Mouse (Mus musculus) midbrain, embryonic 11.5 days (tissue): ENCODE measurements around the gene Rcor3. TPM values are rescaled to one million over a fixed set of nuclear protein-coding genes. Genes with fewer than 3 reads are reported as not detected.

Source experiments
- ATAC-seq: fragments of 200-750 bp; cut with Nextera tagmentation; 2 replicates; pipeline ENCODE4 v1.8.0; 2017; ENCODE audit warnings: moderate TSS enrichment, moderate library complexity; ENCODE audit not compliant: low FRiP score
- DNase-seq: peaks from one replicate; pipeline ENCODE4 v3.0.0; 2015; ENCODE audit warnings: low spot score; ENCODE audit errors: missing footprints
- H3K27ac ChIP-seq: fragments of 300-500 bp; sonication (generic); 2 replicates; pipeline ENCODE4 v1.5.1; 2014; ENCODE audit warnings: low read depth, low read length
- H3K27me3 ChIP-seq: fragments of 300-500 bp; sonication (generic); 2 replicates; pipeline ENCODE4 v1.6.1; 2014; ENCODE audit warnings: mild to moderate bottlenecking, low read length, moderate library complexity, mixed read lengths; ENCODE audit not compliant: control insufficient read depth, insufficient read depth
- H3K36me3 ChIP-seq: fragments of 300-500 bp; sonication (generic); 2 replicates; pipeline ENCODE4 v1.6.1; 2014; ENCODE audit warnings: mild to moderate bottlenecking, low read length, moderate library complexity, mixed read lengths; ENCODE audit not compliant: control insufficient read depth, insufficient read depth
- H3K4me1 ChIP-seq: fragments of 300-500 bp; sonication (generic); 2 replicates; pipeline ENCODE4 v1.6.1; 2014; ENCODE audit warnings: low read length; ENCODE audit not compliant: control insufficient read depth, insufficient read depth
- H3K4me2 ChIP-seq: fragments of 300-500 bp; sonication (generic); 2 replicates; pipeline ENCODE4 v1.6.1; 2014; ENCODE audit warnings: mild to moderate bottlenecking, moderate library complexity
- H3K4me3 ChIP-seq: fragments of 300-500 bp; sonication (generic); 2 replicates; pipeline ENCODE4 v1.5.1; 2014; ENCODE audit warnings: low read depth, low read length
- H3K9ac ChIP-seq: fragments of 300-500 bp; sonication (generic); 2 replicates; pipeline ENCODE4 v1.6.1; 2014; ENCODE audit warnings: low read length
- H3K9me3 ChIP-seq: fragments of 300-500 bp; sonication (generic); 2 replicates; pipeline ENCODE4 v1.6.1; 2016; ENCODE audit warnings: low read length; ENCODE audit not compliant: control insufficient read depth
- WGBS: fragments of 180-500 bp; shearing (Covaris S2); extraction: QIAGEN DNeasy Blood & Tissue Kit; methylation state at CpG from one replicate; pipeline ENCODE4 v1.1.7; 2014; 5-methylcytosine and 5-hydroxymethylcytosine counted together
- polyA plus RNA-seq: library from polyadenylated mRNA; unstranded; fragments of >200 nt; fragmentation: Nextera tagmentation; extraction: Ambion mirVana; gene quantifications from 2 replicates; pipeline ENCODE4 v1.2.1, GENCODE M21; 2014

Rcor3 gene
- polyA plus RNA-seq, 1 experiment from 2014 or later, result 18.3 TPM

- Histone ChIP-seq H3K9me3 (no peaks in the 10 kb centered on the region), H3K27ac (no peak overlapping the region), H3K4me3 (no peak overlapping the region), H3K27me3 (no peaks in the 10 kb centered on the region), H3K36me3 (no peaks in the 10 kb centered on the region), H3K9ac (no peak overlapping the region), H3K4me1 (no peaks in the 10 kb centered on the region), H3K4me2 (no peak overlapping the region)
- no peak for ATAC-seq
- 65% methylated on average over 3 of the region's 3 CpGs for WGBS
- peak; percentile 28 for DNase-seq
Measured at GRCm38 (mm10) chr1:192078406-192078805, 59.5 kb downstream of the Rcor3 start.

GRCm38 (mm10) chr1:192076796-192077535, 60.9 kb downstream of the Rcor3 start:
- Histone ChIP-seq H3K4me3 (no peak overlapping the region), H3K4me1 (no peaks in the 10 kb centered on the region), H3K27me3 (no peaks in the 10 kb centered on the region), H3K9ac (no peak overlapping the region), H3K36me3 (no peaks in the 10 kb centered on the region), H3K4me2 (no peak overlapping the region), H3K27ac (no peak overlapping the region), H3K9me3 (no peaks in the 10 kb centered on the region)
- no peak for ATAC-seq
- DNase-seq, result peak; percentile 39

- ATAC-seq, result no peak
- no peak overlapping the region for H3K27ac ChIP-seq
- H3K36me3 ChIP-seq, result no peaks in the 10 kb centered on the region
- no peaks in the 10 kb centered on the region for H3K9me3 ChIP-seq
- H3K9ac ChIP-seq, result no peak overlapping the region
- no peaks in the 10 kb centered on the region for H3K4me1 ChIP-seq
- DNase-seq, result peak; percentile 67
- H3K4me2 ChIP-seq, result no peak overlapping the region
- 78% methylated on average over 4 of the region's 4 CpGs for WGBS
- H3K4me3 ChIP-seq, result no peak overlapping the region
- H3K27me3 ChIP-seq, result no peaks in the 10 kb centered on the region
Measured at GRCm38 (mm10) chr1:192076101-192076500, 61.8 kb downstream of the Rcor3 start.

- 92% methylated on average over 1 of the region's 1 CpGs for WGBS
- ATAC-seq (no peak), DNase-seq (peak; percentile 23)
- Histone ChIP-seq H3K9me3 (no peaks in the 10 kb centered on the region), H3K9ac (no peak overlapping the region), H3K4me1 (no peaks in the 10 kb centered on the region), H3K27me3 (no peaks in the 10 kb centered on the region), H3K4me3 (no peak overlapping the region), H3K4me2 (no peak overlapping the region), H3K27ac (no peak overlapping the region), H3K36me3 (no peaks in the 10 kb centered on the region)
Measured at GRCm38 (mm10) chr1:192074824-192075223, 63.0 kb downstream of the Rcor3 start.

- H3K27me3 ChIP-seq, result no peaks in the 10 kb centered on the region
- no peak overlapping the region for H3K4me2 ChIP-seq
- no peak overlapping the region for H3K9ac ChIP-seq
- H3K27ac ChIP-seq, result no peak overlapping the region
- no peaks in the 10 kb centered on the region for H3K9me3 ChIP-seq
- no peaks in the 10 kb centered on the region for H3K36me3 ChIP-seq
- H3K4me3 ChIP-seq, result no peak overlapping the region
- H3K4me1 ChIP-seq, result no peaks in the 10 kb centered on the region
- WGBS, result 98% methylated on average over 1 of the region's 1 CpGs
- ATAC-seq (no peak), DNase-seq (peak; percentile 31)
Measured at GRCm38 (mm10) chr1:192072426-192072825, 65.4 kb downstream of the Rcor3 start.

- Histone ChIP-seq H3K4me3 (no peak overlapping the region), H3K4me1 (no peaks in the 10 kb centered on the region), H3K27ac (no peak overlapping the region), H3K36me3 (no peaks in the 10 kb centered on the region), H3K9me3 (no peaks in the 10 kb centered on the region), H3K9ac (no peak overlapping the region), H3K27me3 (no peaks in the 10 kb centered on the region), H3K4me2 (no peak overlapping the region)
- DNase-seq (peak; percentile 74), ATAC-seq (no peak)
- 70% methylated on average over 3 of the region's 3 CpGs for WGBS
Measured at GRCm38 (mm10) chr1:192070618-192071051, 67.2 kb downstream of the Rcor3 start.

- Histone ChIP-seq H3K9ac (no peak overlapping the region), H3K36me3 (no peaks in the 10 kb centered on the region), H3K4me2 (no peak overlapping the region), H3K4me3 (no peak overlapping the region), H3K27ac (no peak overlapping the region), H3K27me3 (no peaks in the 10 kb centered on the region), H3K4me1 (no peaks in the 10 kb centered on the region), H3K9me3 (no peaks in the 10 kb centered on the region)
- WGBS, result 63% methylated on average over 13 of the region's 13 CpGs
- DNase-seq (peak; percentile 69), ATAC-seq (no peak)
Measured at GRCm38 (mm10) chr1:192069971-192070591, 67.8 kb downstream of the Rcor3 start.

- Histone ChIP-seq H3K4me2 (no peak overlapping the region), H3K9ac (no peak overlapping the region), H3K27me3 (no peaks in the 10 kb centered on the region), H3K36me3 (no peaks in the 10 kb centered on the region), H3K4me3 (no peak overlapping the region), H3K27ac (no peak overlapping the region), H3K4me1 (no peaks in the 10 kb centered on the region), H3K9me3 (no peaks in the 10 kb centered on the region)
- WGBS, result 78% methylated on average over 2 of the region's 2 CpGs
- no peak for ATAC-seq
- peak; percentile 57 for DNase-seq
Measured at GRCm38 (mm10) chr1:192068188-192068587, 69.7 kb downstream of the Rcor3 start.

- H3K27me3 ChIP-seq, result no peaks in the 10 kb centered on the region
- H3K9me3 ChIP-seq, result no peaks in the 10 kb centered on the region
- no peaks in the 10 kb centered on the region for H3K36me3 ChIP-seq
- no peaks in the 10 kb centered on the region for H3K4me1 ChIP-seq
- no peak overlapping the region for H3K4me3 ChIP-seq
- no peak for DNase-seq
- no peak for ATAC-seq
- no peak overlapping the region for H3K27ac ChIP-seq
- no peak overlapping the region for H3K9ac ChIP-seq
- H3K4me2 ChIP-seq, result no peak overlapping the region
- 93% methylated on average over 3 of the region's 3 CpGs for WGBS
Measured at GRCm38 (mm10) chr1:192066956-192067355, 70.9 kb downstream of the Rcor3 start.
